Mouse (Mus musculus) ZHBTc4 (cell line): Measurements from ENCODE around the gene Arhgef19.

Experiments
- DNase-seq: peaks from one replicate; pipeline ENCODE4 v3.0.0-alpha.2; 2011; ENCODE audit warnings: low read depth, low spot score

Gene Arhgef19

DNA sequence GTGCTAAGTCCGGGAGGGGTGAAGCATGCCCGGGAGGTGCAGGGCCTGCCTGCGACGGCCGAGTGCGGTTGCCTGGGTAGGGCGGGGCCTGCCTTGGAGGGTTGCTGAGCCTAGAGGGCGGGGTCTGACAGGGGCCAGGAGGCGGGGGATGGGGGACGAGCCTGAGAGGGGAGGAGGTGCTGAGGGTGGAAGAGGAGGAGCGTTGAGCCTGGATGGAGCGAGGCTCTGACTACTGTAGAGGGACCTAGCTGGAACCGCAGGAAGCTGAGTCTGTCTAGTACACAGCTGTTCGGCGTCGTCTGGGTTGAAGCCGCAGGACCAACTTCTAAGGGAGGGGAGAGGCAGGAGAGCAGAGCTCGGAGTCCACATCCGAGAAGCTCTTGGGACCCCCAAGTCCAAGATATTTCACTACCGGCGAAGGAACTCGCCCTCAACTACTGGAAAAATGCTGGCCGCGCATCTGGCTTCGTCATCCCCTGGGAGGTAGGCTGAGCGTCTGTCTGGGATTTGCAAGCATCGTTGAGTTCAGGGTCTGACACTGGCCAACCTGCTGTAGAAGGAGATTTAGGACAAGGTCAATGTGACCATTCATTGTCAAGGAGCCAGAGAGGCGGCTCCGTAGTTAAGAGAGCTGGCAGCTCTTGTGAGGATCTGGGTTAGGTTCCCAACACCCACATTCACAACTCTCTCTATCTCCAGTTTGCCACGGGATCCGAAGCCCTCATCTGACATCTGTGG is at the start of gene Arhgef19:
TSS of gene Arhgef19 (plus strand) at position 112 of the 738 bp plus-strand sequence.
- peak; percentile 98 for DNase-seq

- no peak for DNase-seq
Measured at GRCm38 (mm10) chr4:141191294-141191693, 48.0 kb upstream of the Arhgef19 start.

DNA sequence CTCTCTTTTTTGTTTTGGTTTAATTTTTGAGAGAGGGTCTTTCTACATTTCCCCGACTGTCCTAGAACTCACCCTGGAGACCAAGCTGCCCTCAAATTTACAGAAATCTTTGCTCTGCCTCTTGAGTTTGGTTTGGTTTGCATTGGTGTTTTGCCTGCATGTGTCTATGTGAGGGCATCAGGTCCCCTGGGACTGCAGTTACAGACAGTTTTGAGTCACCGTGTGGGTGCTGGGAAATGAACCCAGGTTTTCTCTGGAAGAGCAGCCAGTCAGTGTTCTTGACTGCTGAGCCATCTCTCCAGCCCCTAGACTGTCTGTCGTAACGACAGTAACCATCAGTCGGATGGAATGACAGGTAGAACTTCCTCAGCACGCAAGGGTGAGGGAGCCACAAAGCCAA is 44.7 kb upstream of the Arhgef19 start:
- no peak for DNase-seq

DNA sequence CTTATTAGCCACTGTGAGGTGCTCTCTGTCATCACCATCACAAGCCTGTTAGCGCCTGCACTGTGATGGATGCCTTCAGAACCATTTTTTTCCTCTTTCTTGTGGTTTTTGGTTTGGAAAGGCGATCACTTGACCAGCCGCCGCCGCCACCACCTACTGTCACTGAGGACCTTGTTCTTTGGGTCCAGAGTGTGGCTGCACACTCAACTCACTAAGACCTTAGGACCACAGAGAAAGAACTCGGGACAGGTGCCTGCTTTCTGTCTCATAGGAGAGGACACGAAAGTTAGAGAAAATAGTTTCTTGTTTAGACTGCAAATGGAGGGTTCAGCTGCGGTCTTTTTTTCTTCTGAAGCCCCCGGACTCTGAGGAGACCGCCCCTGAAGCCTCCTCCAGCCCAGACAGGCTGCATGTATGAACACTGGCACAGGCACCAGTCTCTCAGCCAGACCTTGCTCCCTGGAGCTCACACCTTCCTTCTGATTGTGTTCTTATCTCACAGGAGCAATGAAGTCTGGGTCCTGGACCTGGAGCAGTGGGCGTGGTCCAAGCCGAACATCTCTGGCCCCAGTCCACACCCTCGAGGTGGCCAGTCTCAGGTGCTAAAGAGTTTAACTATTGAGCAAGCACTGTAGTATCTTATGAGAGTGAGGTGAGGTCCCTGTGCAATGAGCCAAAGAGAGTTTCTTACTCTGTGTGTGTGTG is 42.2 kb upstream of the Arhgef19 start:
- peak; percentile 72 for DNase-seq

DNA sequence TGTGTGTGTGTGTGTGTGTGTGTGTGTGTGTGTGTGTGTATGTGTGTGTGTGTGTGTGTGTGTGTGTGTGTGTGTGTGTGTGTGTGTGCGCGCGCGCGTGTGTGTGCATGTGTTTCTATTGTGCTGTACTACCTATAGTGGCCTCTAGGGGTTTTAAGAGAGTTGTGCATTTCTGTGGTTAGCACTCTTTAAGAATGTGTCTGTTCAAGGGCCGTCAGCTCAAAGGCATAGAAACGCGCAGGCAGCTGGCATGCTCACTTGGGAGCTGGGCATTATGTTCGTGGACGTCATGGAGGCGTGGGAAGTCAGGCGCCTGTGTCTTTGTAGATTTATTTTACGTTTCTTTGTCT is 41.6 kb upstream of the Arhgef19 start:
- DNase-seq = peak; percentile 76

DNA sequence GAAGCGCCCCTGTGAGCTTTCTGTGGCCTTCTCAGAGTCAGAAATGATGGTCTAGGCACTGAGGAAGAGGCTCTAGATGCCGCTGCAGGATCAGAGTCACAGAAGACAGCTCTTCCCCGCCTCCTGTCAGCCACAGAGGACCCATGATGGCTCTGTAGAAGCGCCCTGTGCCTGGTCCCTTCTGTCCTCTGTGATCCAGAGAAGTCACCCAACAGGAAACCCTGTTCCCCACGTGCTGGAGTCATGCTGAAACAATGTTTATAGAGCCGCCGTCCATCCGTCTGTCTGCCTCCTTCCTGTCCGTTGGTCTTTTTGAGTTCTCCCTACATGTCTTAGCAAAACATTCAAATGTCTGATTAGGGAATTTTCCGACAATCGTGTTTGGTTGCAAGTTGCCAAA is 38.4 kb upstream of the Arhgef19 start:
- no peak for DNase-seq

DNA sequence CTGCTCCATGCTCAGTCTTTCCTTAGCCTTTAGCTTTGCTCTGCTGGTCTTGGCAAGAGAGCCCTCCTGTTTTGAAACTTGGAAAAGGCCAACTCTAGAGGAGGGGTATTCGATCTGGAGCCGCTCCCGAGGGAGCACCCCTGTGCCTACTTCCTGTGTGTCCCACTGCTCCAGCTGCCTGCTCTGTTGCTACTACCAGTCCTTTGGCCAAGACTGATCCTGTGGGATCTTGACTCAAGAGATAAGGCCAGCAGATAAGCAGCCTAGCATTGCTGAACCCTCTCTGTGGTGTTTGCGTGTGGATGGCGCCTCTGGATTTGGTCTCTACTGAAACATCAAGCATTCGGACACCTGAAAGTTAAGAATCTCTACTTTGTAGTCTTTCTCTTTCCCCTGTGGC is 37.1 kb upstream of the Arhgef19 start:
- no peak for DNase-seq

DNA sequence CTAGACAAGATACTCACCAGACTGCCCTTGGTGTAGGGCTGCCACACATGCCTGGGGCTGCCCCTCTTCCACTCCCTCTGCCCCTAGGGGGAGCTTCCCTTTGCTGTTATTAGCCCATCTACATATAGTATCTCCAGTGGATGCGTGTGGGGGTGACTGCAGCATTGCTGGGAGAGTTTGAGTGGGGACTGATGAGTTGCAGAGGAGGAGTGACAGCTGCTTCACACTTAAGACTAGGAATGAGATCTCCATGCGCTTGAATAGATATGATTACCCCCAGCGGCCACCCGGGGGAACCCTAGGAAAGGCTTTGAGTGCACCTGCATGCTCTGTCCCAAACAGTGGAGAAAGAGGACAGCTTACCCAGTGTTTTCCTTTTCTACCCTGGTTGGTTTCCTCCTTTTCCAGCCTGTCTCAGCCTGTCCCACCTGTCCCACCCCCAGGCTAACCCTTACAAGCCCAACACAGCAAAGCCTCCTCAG is 34.7 kb upstream of the Arhgef19 start:
- DNase-seq = peak; percentile 84

DNA sequence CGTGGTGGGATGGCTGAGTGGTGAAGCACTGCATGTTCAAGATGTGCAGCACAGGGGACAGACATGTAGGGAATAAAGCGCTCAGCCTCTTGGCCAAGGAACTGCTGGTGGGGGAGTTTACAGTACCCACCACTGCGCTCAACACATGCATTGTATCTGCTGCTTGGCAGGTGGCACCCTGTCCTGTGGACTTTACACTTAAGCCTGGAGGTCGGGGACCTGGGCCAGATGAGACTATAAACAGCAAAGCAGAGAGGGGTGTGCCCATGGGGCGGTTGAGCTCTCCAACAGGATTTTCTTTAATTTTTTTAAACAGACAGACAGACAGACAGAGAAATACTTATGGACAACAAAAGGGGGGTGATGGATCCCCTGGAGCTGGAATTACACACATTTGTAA is 32.2 kb upstream of the Arhgef19 start:
- no peak for DNase-seq

GRCm38 (mm10) chr4:141210524-141211219 is 28.6 kb upstream of the Arhgef19 start:
- no peak for DNase-seq

GRCm38 (mm10) chr4:141211646-141212045 is 27.7 kb upstream of the Arhgef19 start:
- no peak for DNase-seq

- DNase-seq = no peak
Measured at GRCm38 (mm10) chr4:141212892-141213291, 26.4 kb upstream of the Arhgef19 start.

GRCm38 (mm10) chr4:141213342-141213741 is 26.0 kb upstream of the Arhgef19 start:
- DNase-seq = no peak

DNA sequence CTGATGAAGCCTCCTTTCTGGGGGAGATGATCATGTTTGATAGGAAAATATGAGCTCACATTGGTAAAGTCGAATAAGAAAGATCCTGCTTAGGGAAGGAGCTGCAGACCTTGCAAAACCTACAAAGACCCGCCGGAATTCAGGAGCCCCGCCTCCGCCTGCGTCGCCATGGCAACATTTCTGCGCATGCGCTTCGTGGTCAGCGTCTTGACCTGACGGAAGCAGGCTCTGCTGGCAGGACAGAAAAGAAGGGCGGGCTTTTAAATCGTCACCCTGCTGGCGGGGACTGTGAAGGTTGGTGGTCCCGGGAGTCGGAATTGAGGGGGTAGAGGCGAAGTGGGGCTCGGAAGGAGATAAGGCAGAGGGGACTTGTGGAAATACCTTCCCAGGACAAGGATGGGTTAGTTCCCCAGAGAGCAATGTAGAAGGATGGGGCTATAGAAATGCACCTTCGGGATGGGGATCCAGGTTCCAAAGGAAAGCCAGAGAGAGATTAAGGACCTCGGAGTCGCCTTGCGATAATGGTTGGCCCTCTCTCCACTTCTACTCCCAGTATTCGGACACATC is 25.4 kb upstream of the Arhgef19 start, which contains the start of gene Rsg1:
TSS of gene Rsg1 (plus strand) at position 187 of the 567 bp plus-strand sequence.
- DNase-seq = peak; percentile 95

DNA sequence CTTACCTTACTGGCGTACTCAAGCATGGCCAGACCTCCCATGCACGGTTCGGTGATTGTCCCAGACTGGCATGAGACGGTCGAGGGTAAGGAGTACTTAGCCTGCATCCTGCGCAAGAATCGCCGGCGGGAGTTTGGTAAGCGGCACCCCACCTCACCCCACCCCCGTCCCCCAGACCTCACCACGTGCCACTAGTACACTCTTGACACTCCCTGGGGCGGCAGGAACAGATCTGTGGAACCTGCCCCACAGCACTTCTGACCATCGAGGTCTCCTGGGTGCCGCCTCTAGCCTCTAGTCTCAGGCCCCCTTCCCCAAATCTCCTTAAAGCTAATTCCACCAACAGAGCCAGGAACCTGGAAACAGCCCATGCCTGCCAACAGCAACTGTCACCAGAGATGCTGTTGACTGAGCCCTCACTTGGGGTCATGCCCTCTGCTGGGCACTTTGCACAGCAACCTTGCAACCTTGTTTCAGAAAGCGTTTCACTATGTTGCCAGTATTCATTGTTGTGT is 24.9 kb upstream of the Arhgef19 start:
- peak; percentile 71 for DNase-seq

- no peak for DNase-seq
Measured at GRCm38 (mm10) chr4:141219583-141220213, 19.6 kb upstream of the Arhgef19 start.

DNA sequence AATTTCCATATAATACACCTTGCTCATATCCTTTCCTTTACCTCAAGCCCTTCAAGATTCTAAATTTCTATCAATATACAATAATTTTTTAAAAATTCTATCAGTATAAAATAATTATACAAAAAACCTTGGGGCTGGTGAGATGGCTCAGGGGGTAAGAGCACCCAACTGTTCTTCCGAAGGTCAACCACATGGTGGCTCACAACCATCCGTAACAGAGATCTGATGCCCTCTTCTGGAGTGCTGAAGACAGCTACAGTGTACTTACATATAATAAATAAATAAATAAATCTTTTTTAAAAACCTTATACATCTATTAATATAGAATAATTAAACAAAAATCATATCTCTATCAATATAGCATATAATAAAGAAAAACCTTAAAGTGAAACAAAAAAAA is 17.5 kb upstream of the Arhgef19 start:
- no peak for DNase-seq

- no peak for DNase-seq
Measured at GRCm38 (mm10) chr4:141222752-141223151, 16.5 kb upstream of the Arhgef19 start.

DNA sequence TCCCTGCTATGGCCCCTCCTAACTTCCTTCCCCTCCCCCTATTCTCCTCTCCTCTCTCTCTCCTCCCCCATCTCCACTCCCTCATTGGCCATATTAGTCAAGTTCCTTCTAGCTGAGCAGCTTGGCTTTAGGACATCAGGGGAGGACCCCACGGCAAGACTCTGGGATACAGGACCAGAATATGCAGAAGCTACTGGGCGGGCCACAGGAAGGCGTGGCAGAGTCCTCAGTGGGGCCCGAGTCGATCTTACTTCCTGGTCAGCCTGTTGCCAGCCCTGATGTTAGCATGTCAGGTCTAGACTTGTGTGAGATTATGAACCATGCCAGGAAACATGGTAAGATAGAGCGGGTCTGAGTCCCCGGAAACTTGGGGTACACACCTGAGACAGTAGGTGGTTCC is 10.6 kb upstream of the Arhgef19 start:
- DNase-seq = peak; percentile 53

- no peak for DNase-seq
Measured at GRCm38 (mm10) chr4:141233196-141233595, 6.1 kb upstream of the Arhgef19 start.

GRCm38 (mm10) chr4:141235537-141236111 is 3.7 kb upstream of the Arhgef19 start:
- DNase-seq = no peak
